Mouse (Mus musculus): ENCODE measurements around the gene Cirbp.

DNA sequence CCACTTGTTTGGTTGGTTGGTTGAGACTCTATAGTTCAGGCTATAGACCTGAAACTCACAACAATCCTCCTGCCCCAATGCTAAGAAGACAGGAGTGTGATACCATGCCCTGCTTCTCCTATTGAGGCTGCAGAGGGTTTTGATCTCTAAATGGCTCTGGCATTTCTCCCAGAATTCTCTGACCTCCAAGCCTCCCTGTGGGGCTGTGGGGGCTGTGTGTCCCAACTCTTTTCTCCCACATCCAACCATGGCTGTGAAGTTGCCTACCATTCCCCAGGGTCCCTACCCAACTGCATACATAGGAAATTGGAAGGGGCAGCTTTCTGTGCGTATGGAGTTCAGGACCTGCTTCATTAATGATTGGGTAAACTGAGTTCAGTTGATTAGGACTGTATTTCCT, 30.4 kb downstream of the Cirbp start:
- TF ChIP-seq CTCF (IDR thresholded peaks at IDR 0.05; ENCODE audit: low read depth, low read length) (no peak), POLR2A (IDR thresholded peaks at IDR 0.05; ENCODE audit: extremely low read depth, insufficient read depth, low read length) (no peak)
